Mouse (Mus musculus): ENCODE results near the gene Tgif2. TPM values are rescaled to one million over a fixed set of nuclear protein-coding genes. Genes with fewer than 3 reads are reported as not detected.

The Tgif2 gene
- polyA plus RNA-seq, 1 experiment: 0.09 TPM

DNA sequence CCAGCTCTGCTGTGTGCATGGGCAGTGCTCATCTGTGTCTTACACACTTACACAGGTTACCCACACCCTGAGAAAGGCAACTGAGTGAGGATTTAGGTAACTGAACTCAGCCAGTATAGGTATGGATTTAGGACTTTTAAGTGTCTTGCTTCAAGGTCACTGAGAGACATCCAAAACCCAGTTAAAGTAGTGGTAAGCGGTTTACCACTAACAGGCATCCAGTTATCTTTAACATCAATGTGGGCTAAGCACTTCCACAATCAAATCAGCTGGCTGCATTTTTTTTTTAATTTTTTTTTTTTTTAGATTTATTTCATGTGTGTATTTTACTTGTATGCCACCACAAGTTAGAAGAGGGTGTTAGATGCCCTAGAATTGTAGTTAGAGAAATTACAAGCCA is 16.5 kb downstream of the Tgif2 start:
- H3K9me3 ChIP-seq (ENCODE audit: control insufficient read depth, low read length): no peaks in the 10 kb centered on the region
- no peak for TF ChIP-seq GATA1 (IDR thresholded peaks at IDR 0.05; ENCODE audit: low read length)
- peaks cover 8% of the 10 kb centered on the region for H3K4me1 ChIP-seq (ENCODE audit: control insufficient read depth)
- no peaks in the 10 kb centered on the region for H3K27me3 ChIP-seq (ENCODE audit: control insufficient read depth)
- no peak overlapping the region for H3K4me3 ChIP-seq (replicated peaks)
- H3K36me3 ChIP-seq (ENCODE audit: control insufficient read depth): peaks cover 41% of the 10 kb centered on the region

DNA sequence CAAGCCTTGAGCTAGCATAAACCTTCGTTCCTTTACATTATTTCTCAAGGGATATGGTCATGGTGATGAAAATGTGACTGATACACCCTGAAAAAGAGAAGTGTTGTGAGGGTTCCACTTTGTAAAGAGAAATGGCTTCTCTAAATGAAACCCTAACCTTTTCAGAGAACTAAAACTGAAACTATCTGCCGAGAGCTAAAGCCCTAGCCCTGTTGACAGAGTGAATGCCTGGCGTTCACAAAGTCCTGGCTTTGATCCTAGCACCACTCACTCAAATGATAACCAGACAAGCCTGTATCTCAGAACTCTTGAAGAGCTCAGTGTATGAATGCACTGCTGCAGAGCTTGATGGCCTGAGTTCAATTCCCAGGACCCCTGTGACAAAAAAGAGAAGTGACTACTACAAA is 17.6 kb downstream of the Tgif2 start:
- no peak for TF ChIP-seq GATA1 (IDR thresholded peaks at IDR 0.05; ENCODE audit: low read length)
- no peak for TF ChIP-seq TAL1 (IDR thresholded peaks at IDR 0.05; ENCODE audit: low read length)
- no peaks in the 10 kb centered on the region for H3K9me3 ChIP-seq (ENCODE audit: control insufficient read depth, low read length)
- peaks cover 33% of the 10 kb centered on the region for H3K36me3 ChIP-seq (ENCODE audit: control insufficient read depth)
- H3K27me3 ChIP-seq (ENCODE audit: control insufficient read depth): no peaks in the 10 kb centered on the region
- H3K4me1 ChIP-seq (ENCODE audit: control insufficient read depth): peaks cover 13% of the 10 kb centered on the region
- H3K4me3 ChIP-seq (replicated peaks): no peak overlapping the region

DNA sequence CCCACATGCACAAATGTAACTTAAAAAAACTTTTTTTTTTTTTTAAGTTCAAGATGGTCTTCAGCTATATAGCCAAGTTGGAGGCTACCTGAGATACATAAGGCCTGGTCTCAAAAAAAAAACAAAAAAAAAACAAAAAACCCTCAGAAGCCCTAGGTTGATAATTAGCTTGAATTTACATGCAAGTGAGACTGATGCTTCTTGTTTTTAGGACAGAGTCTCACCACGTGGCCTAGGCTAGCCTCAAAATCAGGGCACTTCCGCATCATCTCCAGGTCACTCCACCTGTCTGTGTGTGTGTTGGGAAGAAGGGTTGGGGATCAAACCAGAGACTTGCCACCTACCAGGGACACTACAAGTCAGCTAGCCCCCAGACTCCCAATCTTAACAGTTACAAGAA is 18.0 kb downstream of the Tgif2 start, which contains the start of gene 4930518I15Rik:
TSS of gene 4930518I15Rik (minus strand) at position 112 of the 400 bp plus-strand sequence.
- no peaks in the 10 kb centered on the region for H3K27me3 ChIP-seq (ENCODE audit: control insufficient read depth)
- TF ChIP-seq TAL1 (IDR thresholded peaks at IDR 0.05; ENCODE audit: low read length) (no peak), GATA1 (IDR thresholded peaks at IDR 0.05; ENCODE audit: low read length) (no peak)
- H3K4me3 ChIP-seq (replicated peaks): no peak within 1 kb of the TSS
- H3K4me1 ChIP-seq (ENCODE audit: control insufficient read depth): peaks cover 13% of the 10 kb centered on the region
- no peaks in the 10 kb centered on the region for H3K9me3 ChIP-seq (ENCODE audit: control insufficient read depth, low read length)
- H3K36me3 ChIP-seq (ENCODE audit: control insufficient read depth): peaks cover 30% of the 10 kb centered on the region

DNA sequence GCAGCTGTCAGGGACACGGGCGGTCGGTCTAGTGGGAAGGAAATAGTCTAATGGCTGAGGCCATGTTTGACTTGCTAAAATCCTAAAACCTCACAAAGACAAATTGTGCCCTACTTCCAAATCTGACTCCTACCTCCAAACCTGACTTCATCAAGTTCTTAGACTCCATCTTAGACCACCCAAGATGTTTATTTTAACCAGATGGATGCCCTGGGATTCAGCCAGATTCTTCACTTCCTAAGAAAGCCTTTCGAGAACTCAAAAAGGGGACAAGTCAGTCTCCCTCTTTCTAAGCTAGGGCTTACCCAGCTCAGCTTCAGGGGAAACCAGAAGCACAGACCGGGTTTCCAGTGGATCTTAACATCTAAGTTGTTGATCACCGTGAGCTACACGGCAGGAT is 18.9 kb downstream of the Tgif2 start:
- Histone ChIP-seq H3K36me3 (ENCODE audit: control insufficient read depth) (peaks cover 26% of the 10 kb centered on the region), H3K27me3 (ENCODE audit: control insufficient read depth) (no peaks in the 10 kb centered on the region), H3K9me3 (ENCODE audit: control insufficient read depth, low read length) (no peaks in the 10 kb centered on the region), H3K4me1 (ENCODE audit: control insufficient read depth) (peaks cover 18% of the 10 kb centered on the region), H3K4me3 (replicated peaks) (no peak overlapping the region)
- TF ChIP-seq GATA1 (IDR thresholded peaks at IDR 0.05; ENCODE audit: low read length) (no peak), TAL1 (IDR thresholded peaks at IDR 0.05; ENCODE audit: low read length) (no peak)

DNA sequence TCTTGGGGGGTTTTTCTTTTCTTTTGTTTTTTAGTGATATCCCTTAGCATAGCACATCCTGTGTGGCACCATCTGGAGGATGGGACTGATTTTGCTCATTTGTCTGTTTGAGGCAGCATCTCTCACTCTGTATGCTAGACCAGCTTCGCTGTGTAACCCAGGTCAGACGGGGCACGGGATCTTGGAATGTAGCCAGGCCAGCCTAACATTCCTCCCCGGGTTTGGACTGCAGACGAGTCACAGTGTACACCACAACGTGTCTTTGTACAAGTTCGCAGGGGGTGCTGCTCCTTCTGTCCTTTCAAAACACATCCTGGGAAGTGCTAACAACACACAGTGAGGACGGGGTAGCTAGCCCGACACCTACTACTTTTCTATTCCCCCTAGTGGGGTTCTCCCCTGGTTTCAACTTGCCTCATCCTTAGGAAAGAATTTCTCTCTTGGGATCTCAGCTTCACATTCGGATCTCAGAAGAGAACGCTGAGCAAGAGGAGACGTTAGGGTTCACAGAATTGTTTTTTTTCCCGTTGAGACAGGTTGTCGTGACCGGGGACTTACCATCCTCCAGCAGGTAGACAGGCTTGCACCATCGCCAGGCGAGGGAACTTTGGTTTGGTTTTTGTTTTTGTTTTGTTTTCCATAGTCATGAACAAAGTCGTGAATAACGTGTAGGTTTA is 22.4 kb downstream of the Tgif2 start:
- peaks cover 37% of the 10 kb centered on the region for H3K36me3 ChIP-seq (ENCODE audit: control insufficient read depth)
- peak overlapping the region; percentile 99 for H3K4me3 ChIP-seq (replicated peaks)
- H3K4me1 ChIP-seq (ENCODE audit: control insufficient read depth): peaks cover 41% of the 10 kb centered on the region
- H3K9me3 ChIP-seq (ENCODE audit: control insufficient read depth, low read length): no peaks in the 10 kb centered on the region
- TF ChIP-seq TAL1 (IDR thresholded peaks at IDR 0.05; ENCODE audit: low read length) (no peak), GATA1 (IDR thresholded peaks at IDR 0.05; ENCODE audit: low read length) (no peak)
- H3K27me3 ChIP-seq (ENCODE audit: control insufficient read depth): no peaks in the 10 kb centered on the region

DNA sequence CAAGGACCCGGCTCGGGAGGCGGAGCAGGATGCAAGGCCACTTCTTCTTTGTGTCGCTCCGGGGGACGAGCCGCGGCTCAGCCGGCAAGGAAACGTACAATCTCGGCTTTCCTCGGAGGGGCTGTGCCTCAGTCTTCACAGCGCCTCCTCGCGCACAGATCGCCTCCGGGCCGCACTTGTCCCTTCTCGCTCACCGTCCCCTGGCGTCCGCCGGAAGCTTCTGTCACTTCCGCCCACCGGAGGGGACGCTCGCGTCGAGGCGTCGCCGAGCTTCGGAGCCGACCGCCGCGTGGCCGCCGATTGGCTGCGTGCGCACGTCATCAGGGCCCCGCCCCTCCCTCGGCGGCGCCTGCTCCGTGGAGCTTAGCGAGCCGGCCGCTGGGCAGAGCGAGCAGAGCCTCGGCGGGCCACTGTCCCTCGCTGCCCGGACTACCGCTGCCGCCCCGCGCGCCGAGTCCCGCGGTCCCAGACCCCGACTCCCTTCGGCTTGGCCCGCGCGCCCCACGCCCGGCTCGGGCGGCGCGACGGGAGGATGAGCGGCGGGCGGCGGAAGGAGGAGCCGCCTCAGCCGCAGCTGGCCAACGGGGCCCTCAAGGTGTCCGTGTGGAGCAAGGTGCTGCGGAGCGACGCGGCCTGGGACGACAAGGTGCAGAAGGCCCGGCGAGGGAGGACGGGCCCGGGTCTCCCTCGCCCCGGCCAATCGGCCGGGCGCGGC is 23.1 kb downstream of the Tgif2 start, which contains the start of gene Rab5if:
TSS of gene Rab5if (plus strand) at position 357 of the 715 bp plus-strand sequence.
- no peaks in the 10 kb centered on the region for H3K9me3 ChIP-seq (ENCODE audit: control insufficient read depth, low read length)
- TF ChIP-seq TAL1 (IDR thresholded peaks at IDR 0.05; ENCODE audit: low read length) (no peak), GATA1 (IDR thresholded peaks at IDR 0.05; ENCODE audit: low read length) (no peak)
- H3K4me1 ChIP-seq (ENCODE audit: control insufficient read depth): peaks cover 44% of the 10 kb centered on the region
- H3K27me3 ChIP-seq (ENCODE audit: control insufficient read depth): no peaks in the 10 kb centered on the region
- H3K36me3 ChIP-seq (ENCODE audit: control insufficient read depth): peaks cover 43% of the 10 kb centered on the region
- peak within 1 kb of the TSS; percentile 99 for H3K4me3 ChIP-seq (replicated peaks)

DNA sequence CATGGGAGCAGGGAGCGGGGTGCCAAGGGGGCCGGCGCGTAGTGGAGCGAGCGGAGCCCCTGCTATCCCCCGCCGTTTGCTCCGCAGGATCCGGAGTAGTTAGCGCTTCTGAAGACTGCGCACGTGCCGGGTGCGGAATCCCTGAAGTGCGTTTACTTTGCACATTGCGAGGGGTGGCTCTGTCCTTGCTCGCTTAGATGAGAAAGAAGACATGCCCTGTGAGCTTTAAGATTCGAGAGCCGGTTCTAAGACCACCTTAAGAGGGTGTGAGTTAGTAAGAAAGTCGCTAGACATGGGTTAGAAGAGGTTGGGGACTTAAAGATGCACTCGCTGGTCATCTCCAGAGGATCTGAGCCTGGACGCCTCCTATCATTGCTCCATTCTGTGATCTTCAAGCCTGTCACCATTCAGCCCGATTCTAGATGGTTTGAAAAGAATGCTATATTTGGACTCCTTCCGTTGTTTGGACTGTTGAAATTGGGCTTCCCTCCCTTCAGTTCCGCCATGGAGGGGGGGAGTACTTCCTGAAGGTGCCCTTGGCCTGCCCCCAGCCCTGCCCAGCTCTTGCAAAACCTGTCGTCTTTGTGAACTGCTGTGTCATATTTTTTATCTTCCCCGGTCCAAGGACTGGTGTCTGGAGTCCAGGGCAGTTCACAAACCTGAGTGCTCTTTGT is 23.8 kb downstream of the Tgif2 start:
- TF ChIP-seq GATA1 (IDR thresholded peaks at IDR 0.05; ENCODE audit: low read length) (peak; percentile 38; the same call in 1 of the 2 replicates), TAL1 (IDR thresholded peaks at IDR 0.05; ENCODE audit: low read length) (no peak)
- no peaks in the 10 kb centered on the region for H3K27me3 ChIP-seq (ENCODE audit: control insufficient read depth)
- peaks cover 46% of the 10 kb centered on the region for H3K4me1 ChIP-seq (ENCODE audit: control insufficient read depth)
- H3K4me3 ChIP-seq (replicated peaks): peak overlapping the region; percentile 99
- no peaks in the 10 kb centered on the region for H3K9me3 ChIP-seq (ENCODE audit: control insufficient read depth, low read length)
- peaks cover 43% of the 10 kb centered on the region for H3K36me3 ChIP-seq (ENCODE audit: control insufficient read depth)

DNA sequence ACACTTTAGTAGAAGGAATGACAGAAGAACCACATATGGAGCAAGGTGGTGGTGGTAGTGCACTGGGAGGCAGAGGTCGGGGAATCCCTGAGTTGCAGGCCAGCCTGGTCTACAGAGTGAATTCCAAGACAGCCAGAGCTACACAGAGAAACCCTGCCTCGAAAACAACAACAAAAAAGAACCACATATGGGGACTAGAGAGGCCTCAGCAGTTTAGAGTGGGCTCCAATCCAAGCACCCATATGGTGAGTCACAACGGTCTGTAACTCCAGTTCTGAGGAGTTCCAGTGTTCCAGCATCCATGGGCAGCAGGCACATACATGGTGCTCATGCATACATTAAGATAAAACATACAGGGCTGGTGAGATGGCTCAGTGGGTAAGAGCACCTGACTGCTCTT is 24.7 kb downstream of the Tgif2 start:
- peak overlapping the region; percentile 99 for H3K4me3 ChIP-seq (replicated peaks)
- TF ChIP-seq TAL1 (IDR thresholded peaks at IDR 0.05; ENCODE audit: low read length): no peak
- TF ChIP-seq GATA1 (IDR thresholded peaks at IDR 0.05; ENCODE audit: low read length): no peak
- no peaks in the 10 kb centered on the region for H3K27me3 ChIP-seq (ENCODE audit: control insufficient read depth)
- peaks cover 52% of the 10 kb centered on the region for H3K36me3 ChIP-seq (ENCODE audit: control insufficient read depth)
- peaks cover 54% of the 10 kb centered on the region for H3K4me1 ChIP-seq (ENCODE audit: control insufficient read depth)
- H3K9me3 ChIP-seq (ENCODE audit: control insufficient read depth, low read length): no peaks in the 10 kb centered on the region

DNA sequence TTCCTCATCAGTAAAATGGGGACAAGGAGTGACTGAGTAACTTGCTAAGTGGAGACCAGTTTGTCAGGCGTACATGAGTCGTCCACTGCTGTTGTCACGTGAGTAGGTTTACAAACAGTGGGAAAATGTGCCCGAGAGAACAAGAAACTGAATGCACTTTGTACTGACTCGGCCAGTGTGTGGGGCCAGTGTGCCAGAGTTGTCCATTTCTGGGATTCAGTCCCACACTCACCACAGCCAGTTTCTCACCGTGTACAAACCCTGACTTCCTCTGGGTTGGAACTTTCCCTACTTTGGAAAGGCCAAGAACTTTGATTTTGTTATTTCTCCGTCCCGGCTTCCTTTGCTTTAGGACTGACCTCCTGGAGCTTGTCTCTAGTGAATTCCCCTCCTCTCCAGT is 29.2 kb downstream of the Tgif2 start:
- TF ChIP-seq TAL1 (IDR thresholded peaks at IDR 0.05; ENCODE audit: low read length) (no peak), GATA1 (IDR thresholded peaks at IDR 0.05; ENCODE audit: low read length) (no peak)
- Histone ChIP-seq H3K9me3 (ENCODE audit: control insufficient read depth, low read length) (no peaks in the 10 kb centered on the region), H3K27me3 (ENCODE audit: control insufficient read depth) (no peaks in the 10 kb centered on the region), H3K4me3 (replicated peaks) (no peak overlapping the region), H3K36me3 (ENCODE audit: control insufficient read depth) (peaks cover 97% of the 10 kb centered on the region), H3K4me1 (ENCODE audit: control insufficient read depth) (peaks cover 60% of the 10 kb centered on the region)
